Mouse (Mus musculus) urinary bladder, postnatal 10 days (tissue): ENCODE measurements around the gene Gm13277.
"Not testable (repeated sequence)": the region's sequence is repeated elsewhere in the genome, so short reads cannot be mapped to it uniquely, and the experiment has no call there.

ENCODE experiments used
- DNase-seq: peaks from one replicate; pipeline ENCODE4 v3.0.0; 2022; ENCODE audit warnings: low spot score

Gene Gm13277

GRCm38 (mm10) chr4:88785409-88785808 is 3.0 kb upstream of the Gm13277 start, which contains the start of gene Gm13276:
Gm13276 (plus strand) TSS chr4:88785709.
- not testable (repeated sequence) for DNase-seq

- not testable (repeated sequence) for DNase-seq
Measured at GRCm38 (mm10) chr4:88791250-88791649, 2.8 kb downstream of the Gm13277 start, which contains the start of gene Gm13278. Gm13278 (plus strand) TSS chr4:88791550.

DNA sequence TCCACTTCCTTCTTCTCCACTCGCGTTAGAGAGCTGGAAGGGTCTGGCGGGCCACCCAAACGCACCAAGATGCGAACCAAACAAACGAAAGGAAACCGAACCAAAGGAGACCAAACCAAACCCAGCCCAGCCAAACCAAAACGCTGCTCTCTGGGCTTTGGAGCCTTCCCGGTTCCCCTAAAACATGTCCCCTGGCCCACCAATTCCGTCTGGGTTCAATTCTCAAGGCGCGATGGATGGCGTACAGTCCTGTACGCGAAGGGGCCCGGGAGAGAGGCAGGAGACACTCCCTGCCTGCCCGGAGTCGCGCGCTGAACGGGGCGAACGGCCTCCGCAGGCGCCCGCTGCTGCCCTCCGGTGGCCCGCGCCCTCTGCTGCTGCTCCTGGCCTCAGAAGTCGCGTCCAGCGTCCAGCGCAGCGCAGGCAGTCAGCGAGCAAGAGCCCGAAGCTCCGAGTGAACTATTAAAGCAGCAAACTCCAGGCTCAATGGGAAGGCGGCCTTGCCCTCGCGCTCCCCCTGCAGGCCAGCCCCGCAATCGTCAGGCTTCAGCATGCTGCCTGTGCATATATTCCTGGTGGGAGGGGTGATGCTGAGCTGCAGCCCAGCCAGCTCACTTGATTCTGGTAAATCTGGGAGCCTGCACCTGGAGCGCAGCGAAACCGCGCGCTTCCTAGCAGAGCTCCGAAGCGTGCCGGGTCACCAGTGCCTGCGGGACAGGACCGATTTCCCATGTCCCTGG is 5.7 kb downstream of the Gm13277 start, which contains the start of gene Gm13275:
Gm13275 (plus strand) TSS at position 552 of the 740 bp plus-strand sequence.
- peak; percentile 40 for DNase-seq

GRCm38 (mm10) chr4:88797097-88797496 is 8.7 kb downstream of the Gm13277 start, which contains the start of gene Gm13279:
Gm13279 (plus strand) TSS chr4:88797397.
- not testable (repeated sequence) for DNase-seq

DNA sequence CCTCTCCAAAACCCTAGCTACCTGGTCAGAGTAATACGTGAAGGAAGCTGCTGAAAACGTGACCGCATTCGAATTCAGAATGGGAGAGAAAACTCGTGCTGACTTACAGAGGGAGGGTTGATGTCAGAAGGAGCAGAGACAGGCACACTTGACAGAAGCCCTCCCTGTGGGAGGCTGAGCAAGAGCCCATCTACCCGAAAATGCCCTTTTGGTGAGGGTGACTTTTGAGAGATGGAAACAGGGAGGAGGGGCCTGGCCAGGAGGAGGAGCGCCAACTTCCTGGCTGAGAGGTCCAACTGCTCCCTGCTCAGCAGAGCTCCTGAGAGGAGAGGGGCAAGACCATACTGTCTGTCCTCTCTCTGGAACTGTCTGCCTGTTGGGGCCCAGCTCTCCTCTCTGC is 10.9 kb downstream of the Gm13277 start, which contains the start of gene Gm13285:
Gm13285 (plus strand) TSS at position 301 of the 400 bp plus-strand sequence.
- not testable (repeated sequence) for DNase-seq

DNA sequence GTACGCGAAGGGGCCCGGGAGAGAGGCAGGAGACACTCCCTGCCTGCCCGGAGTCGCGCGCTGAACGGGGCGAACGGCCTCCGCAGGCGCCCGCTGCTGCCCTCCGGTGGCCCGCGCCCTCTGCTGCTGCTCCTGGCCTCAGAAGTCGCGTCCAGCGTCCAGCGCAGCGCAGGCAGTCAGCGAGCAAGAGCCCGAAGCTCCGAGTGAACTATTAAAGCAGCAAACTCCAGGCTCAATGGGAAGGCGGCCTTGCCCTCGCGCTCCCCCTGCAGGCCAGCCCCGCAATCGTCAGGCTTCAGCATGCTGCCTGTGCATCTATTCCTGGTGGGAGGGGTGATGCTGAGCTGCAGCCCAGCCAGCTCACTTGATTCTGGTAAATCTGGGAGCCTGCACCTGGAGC is 14.5 kb downstream of the Gm13277 start, which contains the start of gene Gm13287:
Gm13287 (plus strand) TSS at position 301 of the 400 bp plus-strand sequence.
- DNase-seq: not testable (repeated sequence)

DNA sequence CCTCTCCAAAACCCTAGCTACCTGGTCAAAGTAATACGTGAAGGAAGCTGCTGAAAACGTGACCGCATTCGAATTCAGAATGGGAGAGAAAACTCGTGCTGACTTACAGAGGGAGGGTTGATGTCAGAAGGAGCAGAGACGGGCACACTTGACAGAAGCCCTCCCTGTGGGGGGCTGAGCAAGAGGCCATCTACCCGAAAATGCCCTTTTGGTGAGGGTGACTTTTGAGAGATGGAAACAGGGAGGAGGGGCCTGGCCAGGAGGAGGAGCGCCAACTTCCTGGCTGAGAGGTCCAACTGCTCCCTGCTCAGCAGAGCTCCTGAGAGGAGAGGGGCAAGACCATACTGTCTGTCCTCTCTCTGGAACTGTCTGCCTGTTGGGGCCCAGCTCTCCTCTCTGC is 16.8 kb downstream of the Gm13277 start, which contains the start of gene Gm13288:
Gm13288 (plus strand) TSS at position 301 of the 400 bp plus-strand sequence.
- DNase-seq: not testable (repeated sequence)

- not testable (repeated sequence) for DNase-seq
Measured at GRCm38 (mm10) chr4:88805761-88806160, 17.3 kb downstream of the Gm13277 start.

- no peak for DNase-seq
Measured at GRCm38 (mm10) chr4:88815928-88816327, 27.5 kb downstream of the Gm13277 start, which contains the start of gene Ifna7. Ifna7 (plus strand) TSS chr4:88816228.

GRCm38 (mm10) chr4:88819659-88820058 is 31.2 kb downstream of the Gm13277 start, which contains the start of gene Ifna11:
Ifna11 (plus strand) TSS chr4:88819959.
- DNase-seq: no peak

GRCm38 (mm10) chr4:88822995-88823394 is 34.6 kb downstream of the Gm13277 start:
- DNase-seq: no peak

- DNase-seq: not testable (repeated sequence)
Measured at GRCm38 (mm10) chr4:88827116-88827515, 38.7 kb downstream of the Gm13277 start, which contains the start of gene Ifna6. Ifna6 (plus strand) TSS chr4:88827416.

DNA sequence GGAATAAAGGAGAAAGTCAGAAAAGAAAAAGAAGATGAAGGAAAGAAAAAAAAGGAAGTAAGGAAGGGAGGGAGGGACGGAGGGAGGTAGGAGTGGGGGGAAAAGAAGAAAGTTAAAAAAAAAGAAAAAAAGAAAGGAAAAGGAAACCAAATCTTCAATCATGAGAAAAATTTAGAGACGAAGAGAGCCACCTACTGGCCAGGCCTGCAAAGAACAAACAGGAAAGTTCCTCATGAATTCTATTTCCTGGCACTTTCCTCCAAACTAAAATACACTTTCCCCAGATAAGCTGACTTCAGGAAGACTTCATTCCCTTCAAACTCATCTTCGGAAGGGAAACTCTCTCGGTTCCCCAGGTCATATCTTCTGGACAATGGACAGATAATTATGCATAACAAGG is 42.1 kb downstream of the Gm13277 start:
- no peak for DNase-seq

- not testable (repeated sequence) for DNase-seq
Measured at GRCm38 (mm10) chr4:88835225-88835624, 46.8 kb downstream of the Gm13277 start, which contains the start of gene Ifna5. Ifna5 (plus strand) TSS chr4:88835525.
